Mouse (Mus musculus) spleen, postnatal 36 days (tissue): Measurements from ENCODE around the gene Ier3.

Experiments
- DNase-seq, 2 experiments: peaks; one replicate each; pipeline ENCODE4 v3.0.0; 2022; ENCODE audit warnings: low spot score in 2 of 2, mixed read lengths in 1 of 2

Ier3 gene

DNA sequence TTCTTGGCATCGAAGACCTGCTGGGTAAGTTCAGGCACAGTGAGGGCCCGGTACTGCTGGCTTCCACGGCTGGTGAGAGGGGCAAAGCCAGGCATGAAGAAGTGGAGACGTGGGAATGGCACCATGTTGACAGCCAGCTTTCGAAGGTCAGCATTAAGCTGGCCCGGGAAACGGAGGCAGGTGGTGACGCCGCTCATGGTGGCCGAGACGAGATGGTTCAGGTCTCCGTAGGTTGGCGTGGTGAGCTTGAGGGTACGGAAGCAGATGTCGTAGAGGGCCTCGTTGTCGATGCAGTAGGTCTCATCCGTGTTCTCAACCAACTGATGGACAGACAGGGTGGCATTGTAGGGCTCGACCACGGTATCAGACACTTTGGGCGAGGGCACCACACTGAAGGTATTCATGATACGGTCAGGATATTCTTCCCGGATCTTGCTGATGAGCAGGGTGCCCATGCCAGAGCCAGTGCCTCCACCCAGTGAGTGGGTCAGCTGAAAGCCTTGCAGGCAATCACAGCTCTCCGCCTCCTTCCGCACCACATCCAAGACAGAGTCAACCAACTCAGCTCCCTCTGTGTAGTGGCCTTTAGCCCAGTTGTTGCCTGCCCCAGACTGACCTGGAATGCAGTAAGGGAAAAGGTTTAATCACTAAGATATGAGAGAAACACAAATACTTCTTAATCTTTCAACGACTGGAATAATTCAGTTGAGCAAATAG, 14.1 kb downstream of the Ier3 start:
- DNase-seq, result no peak

DNA sequence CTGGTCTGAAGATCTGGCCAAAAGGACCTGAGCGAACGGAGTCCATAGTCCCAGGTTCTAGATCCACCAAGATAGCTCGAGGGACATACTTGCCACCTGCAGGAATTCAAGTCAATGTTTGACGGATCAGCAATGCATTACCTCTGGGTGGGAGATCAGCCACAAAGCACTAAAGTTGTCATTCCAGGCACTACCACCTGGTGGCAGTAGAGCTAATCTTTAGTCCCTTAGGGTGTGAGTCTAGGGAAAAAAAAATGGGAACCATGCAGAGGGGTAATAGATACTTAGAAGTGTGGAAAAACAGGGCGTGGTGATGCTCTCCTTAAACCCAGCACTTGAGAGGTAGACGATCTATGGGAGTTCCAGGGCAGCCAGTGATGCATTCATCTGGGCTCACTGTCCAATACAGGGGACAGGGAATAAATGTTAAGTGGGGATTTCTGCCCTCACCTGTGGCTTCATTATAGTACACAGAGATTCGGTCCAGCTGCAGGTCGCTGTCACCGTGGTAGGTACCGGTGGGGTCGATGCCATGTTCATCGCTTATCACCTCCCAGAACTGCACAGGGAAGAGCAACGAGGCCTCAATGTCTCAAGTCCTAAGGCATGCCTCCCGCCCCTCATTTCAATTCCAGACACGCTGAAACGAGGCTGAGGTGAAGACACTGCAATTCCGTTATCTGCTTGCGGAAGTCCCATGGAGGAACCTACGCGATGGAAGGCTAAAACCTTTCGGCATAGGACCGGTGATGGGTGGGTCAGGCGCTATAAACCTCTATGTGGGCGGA, 14.9 kb downstream of the Ier3 start:
- peak; percentile 69 to 81 for DNase-seq

DNA sequence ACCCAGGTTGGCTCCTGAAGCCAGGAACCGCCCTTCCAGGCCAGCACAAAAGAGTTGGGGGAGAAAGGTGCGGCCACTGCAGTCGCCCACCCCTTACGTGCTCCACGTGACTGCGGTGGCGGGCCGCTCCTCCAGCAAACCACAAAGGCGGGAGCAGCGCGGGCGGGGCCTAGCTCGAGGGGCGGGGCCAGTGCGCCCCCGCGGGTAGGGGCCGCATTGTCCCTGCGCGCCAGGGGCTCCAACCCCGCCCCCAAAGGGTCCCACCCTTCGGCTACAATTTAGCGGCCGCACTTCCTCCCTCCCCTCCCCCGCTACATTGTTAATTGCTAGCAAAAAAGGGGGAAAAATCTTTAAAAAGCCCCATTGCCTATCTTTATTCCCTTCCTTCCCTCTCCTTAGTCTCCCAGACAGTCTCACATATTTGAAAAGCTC, 15.5 kb downstream of the Ier3 start:
- peak; percentile 88 for DNase-seq

DNA sequence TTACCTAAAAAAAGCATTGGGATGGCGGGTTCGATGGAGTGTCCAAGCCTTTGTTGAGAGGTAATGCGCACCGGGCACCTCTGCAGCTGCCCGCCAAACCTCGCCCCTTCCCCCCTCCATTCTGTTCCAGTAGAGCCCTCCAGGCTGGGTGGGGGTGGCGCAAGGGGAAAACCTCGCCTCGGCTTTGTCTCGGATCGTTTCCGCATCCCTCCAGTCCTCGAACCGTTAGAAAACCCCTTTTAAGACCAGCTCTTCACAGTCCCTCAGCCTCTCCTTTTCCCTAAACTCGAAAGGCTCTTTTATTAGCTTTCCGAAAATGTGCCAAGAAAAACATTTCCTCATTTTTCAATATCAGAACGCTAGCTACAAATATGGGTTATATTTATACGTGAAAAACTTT, 16.0 kb downstream of the Ier3 start:
- DNase-seq, result peak; percentile 56 to 65

DNA sequence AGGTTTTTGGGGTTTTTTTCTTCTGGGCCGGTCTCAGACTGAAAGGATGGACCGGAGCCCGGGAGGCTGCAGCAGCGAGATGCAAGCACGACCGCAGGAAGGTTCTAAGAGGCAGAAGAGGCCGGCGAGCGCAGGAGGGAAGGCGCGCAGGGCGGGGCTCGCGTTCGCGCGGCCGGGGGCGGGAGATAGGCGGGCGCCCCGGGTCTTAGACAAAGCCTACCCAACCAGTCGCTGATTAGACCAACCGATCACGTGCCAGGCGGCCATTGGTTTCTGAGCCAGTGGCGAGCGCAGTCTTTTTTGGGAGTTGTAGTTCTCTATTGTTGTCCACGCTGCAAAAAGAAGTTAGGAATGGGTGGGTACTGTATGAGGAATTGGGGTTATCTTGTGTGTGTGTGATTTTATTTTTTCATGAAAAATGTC, 16.6 kb downstream of the Ier3 start, which contains the start of gene Tubb5:
Gene Tubb5, minus strand, starts transcription at position 185 of the 423 bp plus-strand sequence.
- peak; percentile 97 to 98 for DNase-seq

DNA sequence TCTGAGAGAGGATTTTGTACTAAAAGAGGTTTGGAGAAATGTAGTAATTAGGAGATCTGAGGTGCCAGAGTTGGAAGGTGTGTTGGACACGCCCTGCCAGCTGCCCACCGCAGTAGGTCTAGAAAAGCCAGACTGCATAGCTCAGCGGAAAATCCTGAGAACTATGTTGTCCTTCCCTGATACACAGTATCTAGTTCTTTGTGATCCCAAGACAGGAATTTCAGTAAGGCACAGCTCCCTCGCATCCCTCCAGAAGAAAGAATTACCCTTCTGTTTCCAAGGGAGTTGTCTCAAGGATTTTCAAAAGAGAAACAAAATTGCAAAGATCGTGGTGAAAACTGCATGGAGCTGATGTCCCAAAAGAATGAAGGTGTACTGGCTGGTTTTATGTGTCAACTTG, 17.1 kb downstream of the Ier3 start:
- no peak for DNase-seq

DNA sequence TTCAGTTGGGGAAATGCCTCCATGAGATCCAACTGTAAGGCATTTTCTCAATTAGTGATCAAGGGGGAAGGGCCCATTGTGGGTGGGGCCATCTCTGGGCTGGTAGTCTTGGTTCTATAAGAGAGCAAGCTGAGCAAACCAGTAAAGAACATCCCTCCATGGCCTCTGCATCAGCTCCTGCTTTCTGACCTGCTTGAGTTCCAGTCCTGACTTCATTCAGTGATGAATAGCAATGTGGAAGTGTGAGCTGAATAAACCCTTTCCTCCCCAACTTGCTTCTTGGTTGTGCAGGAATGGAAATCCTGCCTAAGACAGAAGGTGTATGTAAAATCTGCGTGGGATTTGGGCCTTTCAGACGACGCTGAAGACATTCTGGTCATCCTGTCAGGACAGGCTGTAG, 17.5 kb downstream of the Ier3 start:
- DNase-seq, result peak in 1 of 2 experiments; percentile 43

DNA sequence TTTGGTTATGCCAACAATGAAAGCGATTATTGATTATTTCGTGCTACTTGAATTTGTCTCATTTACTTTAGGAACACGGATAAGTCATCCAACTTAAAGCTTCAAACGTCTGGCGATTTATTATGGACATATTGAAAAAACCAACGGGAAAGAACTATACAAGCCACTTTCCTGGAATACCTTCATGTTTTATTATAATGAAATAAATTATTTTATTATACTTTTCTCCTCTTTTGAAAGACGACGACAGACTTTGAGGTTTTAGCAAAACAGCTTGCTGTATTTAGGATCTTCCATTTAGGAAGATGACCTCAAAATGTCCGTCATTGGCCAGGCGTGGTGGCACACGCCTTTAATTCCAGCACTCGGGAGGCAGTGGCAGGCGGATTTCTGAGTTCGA, 19.1 kb downstream of the Ier3 start:
- no peak for DNase-seq

DNA sequence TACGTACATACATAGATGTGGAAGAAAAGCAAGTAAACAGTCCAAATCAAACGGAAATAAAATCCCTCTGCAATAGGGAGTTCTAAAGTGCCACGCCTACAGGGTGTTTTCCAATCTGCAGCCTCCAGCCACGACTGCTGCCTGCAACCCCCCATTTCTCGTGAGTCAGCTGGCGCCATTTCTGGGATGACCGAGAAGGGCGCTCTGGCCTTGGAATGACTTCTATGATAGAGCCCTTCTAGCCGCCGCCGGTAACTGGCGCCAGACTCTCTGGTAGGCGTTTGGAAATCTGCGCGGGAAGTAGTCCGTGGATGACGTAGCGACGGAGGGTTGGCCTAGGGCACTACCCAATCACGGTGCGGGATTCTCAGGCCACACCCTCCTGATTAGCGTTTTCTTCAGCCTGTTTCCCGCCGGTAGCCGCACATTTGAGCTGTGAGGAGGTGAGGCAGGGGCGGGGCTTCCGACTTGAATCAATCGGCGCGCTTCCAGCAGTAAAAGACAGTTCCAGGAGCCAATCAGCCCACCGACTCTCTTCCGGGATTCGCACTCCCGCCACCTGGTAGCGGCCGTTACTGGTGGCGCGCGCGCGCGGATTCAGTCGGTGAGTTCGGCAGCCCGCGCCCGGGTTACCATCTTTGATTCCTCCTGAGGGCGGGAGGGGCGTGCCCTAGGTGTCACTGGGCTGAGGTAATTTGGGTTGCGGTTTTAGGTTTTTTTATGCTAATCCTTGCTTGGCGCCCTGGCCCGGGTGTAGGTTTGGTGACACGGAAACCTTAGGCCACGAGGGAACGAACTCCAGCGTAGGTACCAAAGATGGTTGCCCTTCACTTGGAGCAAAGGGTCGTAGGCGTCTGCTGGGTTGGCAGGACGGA, 19.8 kb downstream of the Ier3 start, which contains the start of gene Mdc1:
Gene Mdc1, plus strand, starts transcription at position 440 of the 875 bp plus-strand sequence.
- DNase-seq, result peak; percentile 100

DNA sequence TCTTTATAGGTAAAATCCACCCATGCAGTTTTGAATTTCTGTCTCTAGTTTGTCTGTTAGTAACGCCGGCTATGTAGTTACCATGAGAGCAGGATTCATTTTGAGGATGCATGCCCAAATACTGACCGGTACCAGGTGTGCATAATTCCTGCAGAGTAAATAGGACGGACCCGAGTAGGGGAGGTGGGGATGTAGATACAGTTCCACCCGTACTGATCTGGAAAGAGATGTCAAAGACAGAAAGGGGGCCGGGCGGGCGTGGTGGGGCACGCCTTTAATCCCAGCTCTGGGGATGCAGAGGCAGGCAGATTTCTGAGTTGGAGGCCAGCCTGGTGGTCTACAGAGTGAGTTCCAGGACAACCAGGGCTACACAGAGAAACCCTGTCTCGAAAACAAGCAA, 20.5 kb downstream of the Ier3 start:
- DNase-seq, result no peak

DNA sequence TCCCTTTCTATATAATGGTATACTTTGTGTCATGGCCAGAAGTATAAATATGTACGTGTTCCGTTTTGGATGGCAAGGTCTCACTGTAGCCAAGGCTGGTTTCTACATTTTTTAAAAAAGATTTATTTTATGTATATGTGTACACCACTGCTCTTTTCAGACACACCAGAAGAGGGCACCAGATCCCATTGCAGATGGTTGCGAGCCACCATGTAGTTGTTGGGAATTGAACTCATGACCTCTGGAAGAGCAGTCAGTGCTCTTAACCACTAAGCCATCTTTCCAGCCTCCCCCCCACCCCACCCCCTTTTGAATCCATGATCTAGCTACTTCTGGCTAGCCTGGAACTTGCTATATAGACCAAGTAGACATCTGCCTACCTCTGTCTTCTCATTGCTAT, 22.0 kb downstream of the Ier3 start:
- no peak for DNase-seq

DNA sequence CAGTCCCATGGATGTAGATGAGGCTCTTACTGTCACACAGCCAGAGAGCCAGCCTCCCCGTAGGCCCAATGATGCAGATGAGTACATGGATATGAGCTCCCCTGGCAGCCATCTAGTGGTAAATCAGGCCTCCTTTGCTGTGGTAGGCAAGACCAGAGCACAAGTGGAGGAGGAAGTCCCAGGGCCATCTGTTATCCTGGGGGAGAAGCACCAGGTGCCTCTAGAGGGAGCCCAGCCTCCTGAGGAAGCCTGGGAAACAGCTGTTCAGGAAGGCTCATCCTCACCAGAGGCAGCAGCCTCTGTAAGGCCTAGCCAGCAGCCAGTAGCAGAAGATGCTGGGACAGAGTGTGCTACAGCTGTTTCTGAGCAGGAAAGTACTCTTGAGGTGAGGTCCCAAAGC, 26.6 kb downstream of the Ier3 start:
- no peak for DNase-seq

DNA sequence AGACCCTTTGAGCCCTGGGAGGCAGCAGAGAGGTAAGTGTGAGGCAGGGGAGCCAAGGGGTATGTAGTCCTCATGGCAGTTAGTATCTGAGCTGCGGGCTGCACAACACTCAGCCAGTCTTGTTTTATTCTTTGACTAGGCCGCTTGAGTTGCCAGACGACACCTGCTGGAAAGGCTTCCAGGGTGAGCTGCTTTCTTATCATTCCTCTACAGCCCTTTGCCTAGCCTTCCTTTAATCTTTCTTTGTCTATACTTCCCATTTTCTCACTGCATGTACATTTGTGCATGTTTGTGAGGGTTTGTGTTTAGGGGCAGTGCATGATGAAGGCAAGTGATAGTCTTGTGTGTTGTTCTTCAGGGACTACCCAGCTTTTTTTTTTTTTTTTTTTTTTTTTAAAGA, 29.5 kb downstream of the Ier3 start:
- no peak for DNase-seq

DNA sequence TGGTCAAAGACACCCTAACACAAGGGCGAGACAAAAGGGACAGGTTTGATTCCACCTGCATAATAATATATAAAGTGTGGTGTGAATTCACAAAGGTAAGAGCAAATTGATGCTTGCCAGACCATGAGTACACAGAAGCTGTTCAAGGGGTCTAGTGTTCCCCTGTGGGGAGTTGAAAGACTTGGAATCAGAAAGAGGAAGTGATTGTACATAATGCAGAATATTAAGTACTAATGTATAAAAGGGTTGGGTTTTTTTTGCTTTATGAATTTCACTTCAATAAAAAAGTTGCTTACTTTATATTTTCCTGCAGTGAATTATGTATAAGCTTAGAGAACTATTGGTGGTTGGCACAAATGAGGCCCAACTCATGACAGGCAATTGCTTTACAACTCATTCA, 37.9 kb downstream of the Ier3 start:
- no peak for DNase-seq

DNA sequence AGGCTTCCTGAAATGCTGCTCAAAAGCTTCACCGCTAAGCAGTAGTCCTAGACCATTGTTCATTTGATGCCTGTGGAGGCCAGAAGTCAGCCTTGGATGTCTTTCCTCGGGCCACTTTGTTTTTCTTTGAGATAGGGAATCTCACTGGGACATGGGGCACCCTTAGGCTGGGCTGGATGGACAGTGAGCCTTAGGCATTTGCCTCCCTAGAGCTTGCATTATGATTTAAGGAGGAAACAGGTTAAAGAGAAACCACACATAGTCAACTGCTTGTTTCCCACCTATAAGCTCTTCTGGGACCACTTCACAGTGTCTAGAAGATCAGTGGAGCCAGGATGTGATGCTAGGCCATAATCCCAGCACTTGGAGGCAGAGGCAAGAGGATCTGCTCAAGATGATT, 38.4 kb downstream of the Ier3 start:
- DNase-seq, result no peak

DNA sequence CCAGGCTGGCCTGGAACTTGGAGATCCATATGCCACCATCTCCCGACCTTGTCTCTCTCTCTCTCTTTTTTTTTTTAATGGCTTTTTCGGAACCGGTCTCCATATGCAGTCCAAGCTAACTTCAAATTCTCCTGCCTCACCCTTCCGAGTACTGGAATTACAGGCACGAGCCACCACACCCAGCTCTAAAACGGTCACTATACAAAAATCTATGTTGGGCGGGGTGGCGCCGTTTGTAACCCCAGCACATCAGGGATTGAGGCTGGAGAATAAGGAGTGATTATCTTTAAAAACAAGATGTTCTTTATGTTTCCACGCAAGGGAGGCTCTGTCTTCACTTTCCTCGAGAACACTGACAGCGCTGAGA, 39.3 kb downstream of the Ier3 start:
- no peak for DNase-seq

DNA sequence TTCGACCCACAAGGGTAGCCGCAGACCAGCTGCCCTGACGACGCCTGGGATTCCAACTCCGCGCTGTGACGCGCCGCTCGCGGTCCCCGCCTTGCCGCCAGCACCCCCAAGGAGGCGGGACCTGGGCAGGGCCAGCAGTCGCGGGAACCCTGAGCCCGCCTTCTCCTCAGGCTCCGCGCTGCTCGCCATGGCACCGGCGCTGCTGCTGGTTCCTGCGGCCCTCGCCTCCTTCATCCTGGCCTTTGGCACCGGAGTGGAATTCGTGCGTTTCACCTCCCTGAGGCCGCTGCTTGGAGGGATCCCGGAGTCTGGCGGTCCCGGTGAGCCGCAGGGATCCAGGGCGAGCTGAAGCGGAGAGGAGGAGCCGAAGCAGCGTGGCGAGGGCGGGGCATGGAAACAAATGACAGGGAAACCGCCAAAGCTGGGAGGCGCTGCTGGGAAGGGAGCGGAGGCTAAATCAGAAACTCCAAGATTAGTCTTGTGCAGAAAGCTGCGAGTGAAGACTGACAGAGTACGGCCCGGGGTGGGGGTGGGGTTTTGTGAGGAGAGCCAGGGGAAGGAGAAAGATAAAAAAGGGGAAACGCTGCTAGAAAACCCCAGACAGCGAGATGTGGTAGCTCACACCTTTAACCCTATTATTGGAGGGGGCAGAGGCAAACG, 39.8 kb downstream of the Ier3 start, which contains the start of gene Nrm:
Gene Nrm, plus strand, starts transcription at position 121 of the 660 bp plus-strand sequence.
- DNase-seq, result peak; percentile 86 to 87

DNA sequence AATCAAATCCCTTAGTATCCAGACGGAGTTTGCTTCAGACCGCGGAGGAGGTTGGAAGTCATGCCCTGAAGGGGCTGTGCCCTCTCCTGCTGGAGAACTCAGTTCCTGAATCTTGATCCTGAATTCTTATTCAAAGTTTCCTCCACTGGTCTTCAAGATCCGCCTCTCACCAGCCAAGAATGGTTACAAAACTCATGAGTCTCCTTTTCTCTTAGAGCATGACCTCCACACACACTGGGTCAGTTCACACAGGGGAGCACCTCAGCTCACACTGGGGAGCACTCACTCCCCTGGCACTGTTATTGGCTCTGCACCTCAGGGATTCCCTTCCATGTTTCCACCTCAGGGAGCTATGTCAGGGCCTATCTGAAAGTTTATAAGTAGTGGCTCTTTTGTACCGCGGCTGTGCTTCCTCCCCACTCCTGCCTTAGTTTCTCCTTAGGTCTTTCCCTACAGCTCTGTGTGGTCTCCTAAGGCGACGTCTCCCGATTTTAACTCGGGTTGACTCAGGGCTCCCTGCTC, 43.4 kb downstream of the Ier3 start:
- DNase-seq, result no peak

DNA sequence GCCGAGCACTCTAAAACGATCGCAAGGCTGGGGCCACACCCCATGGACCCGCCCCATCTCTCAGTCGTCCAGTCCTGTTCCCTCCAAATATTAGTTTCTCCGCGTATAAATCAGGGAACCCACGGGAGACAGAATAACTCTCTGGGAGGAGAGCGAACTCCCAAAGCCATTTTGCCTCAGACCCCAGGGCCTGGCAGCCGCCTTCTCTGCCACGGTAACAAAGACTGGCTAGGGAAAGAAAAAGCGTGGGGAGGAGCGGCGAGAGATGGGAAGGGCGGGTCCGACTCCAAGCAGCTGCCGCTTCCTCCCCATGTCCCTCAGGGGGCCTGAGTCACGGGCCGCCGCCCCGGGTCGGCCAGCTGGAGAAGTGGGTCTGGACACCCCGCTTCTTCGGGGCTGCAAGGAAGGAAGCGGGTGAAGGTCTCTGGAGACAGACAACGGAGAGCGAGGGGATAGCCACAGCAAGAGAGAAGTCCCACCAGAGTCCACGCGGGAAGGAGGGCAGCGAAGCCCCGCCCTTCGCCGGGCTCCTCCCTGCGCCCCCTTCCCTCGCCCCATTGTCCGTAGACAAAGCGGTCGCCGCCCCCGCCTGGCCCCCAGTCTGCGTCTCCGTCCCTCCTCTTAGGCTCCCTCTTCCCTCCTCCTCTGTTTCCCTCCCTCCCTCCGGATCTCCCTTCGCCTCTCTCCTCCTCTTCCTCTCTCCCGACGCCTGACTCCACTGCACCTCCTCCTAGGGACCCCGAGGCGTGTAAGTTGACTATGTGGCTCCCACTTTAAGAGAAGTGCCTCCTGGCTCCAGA, 44.2 kb downstream of the Ier3 start, which contains the start of gene Ppp1r18:
Gene Ppp1r18, plus strand, starts transcription at position 113 of the 800 bp plus-strand sequence.
- DNase-seq, result peak; percentile 80 to 83

DNA sequence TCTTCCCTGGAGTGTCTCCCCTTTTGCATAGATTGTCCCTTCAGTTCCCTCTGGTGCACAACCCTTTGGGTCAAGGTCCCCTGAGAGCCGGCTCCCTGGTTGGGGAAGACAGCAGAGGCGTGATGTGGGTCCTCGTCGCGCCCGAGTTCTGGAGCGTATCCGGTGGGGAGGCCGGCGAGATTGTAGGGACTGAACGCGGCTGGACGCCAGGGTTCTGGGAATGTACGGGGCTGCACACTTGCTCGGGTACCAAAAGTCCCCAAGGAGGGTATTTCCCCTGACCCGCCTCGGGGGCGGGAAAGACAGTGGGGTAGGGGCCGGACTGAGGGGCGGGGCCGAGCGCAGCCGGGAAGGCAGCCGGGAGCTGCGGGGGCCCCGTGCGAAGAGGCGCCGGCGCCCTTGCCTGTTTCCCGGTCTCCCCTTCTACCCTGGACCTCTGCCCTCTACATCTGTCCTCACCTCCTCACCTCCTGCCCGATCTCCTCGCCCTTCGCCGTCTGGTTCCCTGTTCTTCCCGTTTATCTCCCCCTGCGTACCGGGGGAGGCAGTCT, 44.9 kb downstream of the Ier3 start:
- DNase-seq, result peak; percentile 81 to 84
